Mouse (Mus musculus): Measurements from ENCODE around the gene Bhlhe40. TPM values are rescaled to one million over a fixed set of nuclear protein-coding genes. Genes with fewer than 3 reads are reported as not detected.

Gene Bhlhe40
- polyA plus RNA-seq, 1 experiment from 2014 or later, result 25.1 TPM

DNA sequence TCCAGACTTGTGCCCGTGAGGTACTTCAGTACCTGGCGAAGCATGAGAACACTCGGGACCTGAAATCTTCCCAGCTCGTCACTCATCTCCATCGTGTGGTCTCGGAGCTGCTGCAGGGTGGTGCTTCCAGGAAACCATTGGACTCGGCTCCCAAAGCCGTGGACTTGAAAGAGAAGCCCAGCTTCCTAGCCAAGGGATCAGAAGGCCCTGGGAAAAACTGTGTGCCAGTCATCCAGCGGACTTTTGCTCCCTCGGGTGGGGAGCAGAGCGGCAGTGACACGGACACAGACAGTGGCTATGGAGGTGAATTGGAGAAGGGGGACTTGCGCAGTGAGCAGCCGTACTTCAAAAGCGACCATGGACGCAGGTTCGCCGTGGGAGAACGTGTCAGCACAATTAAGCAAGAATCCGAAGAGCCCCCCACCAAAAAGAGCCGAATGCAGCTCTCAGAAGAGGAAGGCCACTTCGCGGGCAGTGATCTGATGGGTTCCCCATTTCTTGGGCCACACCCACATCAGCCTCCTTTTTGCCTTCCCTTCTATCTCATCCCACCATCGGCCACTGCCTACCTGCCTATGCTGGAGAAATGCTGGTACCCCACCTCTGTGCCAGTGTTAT, 4.2 kb downstream of the Bhlhe40 start:
- H3K9ac ChIP-seq, result no peak overlapping the region; the same call in 1 of the 2 replicates
- H3K9me3 ChIP-seq (replicated peaks), result no peaks in the 10 kb centered on the region
- H3K4me1 ChIP-seq (replicated peaks), result peaks cover 60% of the 10 kb centered on the region
- WGBS, result 84% methylated on average over 24 of the region's 24 CpGs
- no peak overlapping the region for H3K4me3 ChIP-seq
- no peaks in the 10 kb centered on the region for H3K27me3 ChIP-seq
- no peak overlapping the region for H3K4me2 ChIP-seq
- no peak for ATAC-seq (replicated peaks; ENCODE audit: insufficient number of reproducible peaks, insufficient read depth, low FRiP score, low read depth)
- no peak overlapping the region for H3K27ac ChIP-seq
- H3K36me3 ChIP-seq, result peaks cover 20% of the 10 kb centered on the region

DNA sequence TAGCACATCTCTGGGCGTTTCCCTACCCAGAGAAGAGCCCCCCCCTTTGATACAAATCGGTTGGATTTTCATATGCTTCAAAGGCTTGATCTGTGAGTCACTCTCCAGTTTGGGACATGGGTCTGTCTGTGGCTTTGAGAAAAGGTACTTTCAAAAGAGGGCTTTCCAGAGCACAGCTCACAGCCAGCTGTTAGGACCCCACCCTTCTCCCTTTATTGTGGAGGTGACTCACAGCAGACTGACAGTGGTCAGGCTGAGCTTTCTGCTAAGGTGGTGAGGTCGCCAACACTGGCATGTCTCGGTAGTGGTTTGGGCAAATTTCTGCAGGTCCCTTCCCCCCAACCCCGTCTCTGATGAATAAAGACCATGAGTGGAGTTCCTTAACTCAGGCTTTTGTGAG, 5.2 kb downstream of the Bhlhe40 start:
- no peak for ATAC-seq (replicated peaks; ENCODE audit: insufficient number of reproducible peaks, insufficient read depth, low FRiP score, low read depth)
- no peaks in the 10 kb centered on the region for H3K27me3 ChIP-seq
- no peak overlapping the region for H3K4me2 ChIP-seq
- peaks cover 20% of the 10 kb centered on the region for H3K36me3 ChIP-seq
- H3K4me3 ChIP-seq, result no peak overlapping the region
- peaks cover 60% of the 10 kb centered on the region for H3K4me1 ChIP-seq (replicated peaks)
- H3K27ac ChIP-seq, result no peak overlapping the region
- H3K9ac ChIP-seq, result no peak overlapping the region
- WGBS, result 61% methylated on average over 5 of the region's 5 CpGs
- no peaks in the 10 kb centered on the region for H3K9me3 ChIP-seq (replicated peaks)

DNA sequence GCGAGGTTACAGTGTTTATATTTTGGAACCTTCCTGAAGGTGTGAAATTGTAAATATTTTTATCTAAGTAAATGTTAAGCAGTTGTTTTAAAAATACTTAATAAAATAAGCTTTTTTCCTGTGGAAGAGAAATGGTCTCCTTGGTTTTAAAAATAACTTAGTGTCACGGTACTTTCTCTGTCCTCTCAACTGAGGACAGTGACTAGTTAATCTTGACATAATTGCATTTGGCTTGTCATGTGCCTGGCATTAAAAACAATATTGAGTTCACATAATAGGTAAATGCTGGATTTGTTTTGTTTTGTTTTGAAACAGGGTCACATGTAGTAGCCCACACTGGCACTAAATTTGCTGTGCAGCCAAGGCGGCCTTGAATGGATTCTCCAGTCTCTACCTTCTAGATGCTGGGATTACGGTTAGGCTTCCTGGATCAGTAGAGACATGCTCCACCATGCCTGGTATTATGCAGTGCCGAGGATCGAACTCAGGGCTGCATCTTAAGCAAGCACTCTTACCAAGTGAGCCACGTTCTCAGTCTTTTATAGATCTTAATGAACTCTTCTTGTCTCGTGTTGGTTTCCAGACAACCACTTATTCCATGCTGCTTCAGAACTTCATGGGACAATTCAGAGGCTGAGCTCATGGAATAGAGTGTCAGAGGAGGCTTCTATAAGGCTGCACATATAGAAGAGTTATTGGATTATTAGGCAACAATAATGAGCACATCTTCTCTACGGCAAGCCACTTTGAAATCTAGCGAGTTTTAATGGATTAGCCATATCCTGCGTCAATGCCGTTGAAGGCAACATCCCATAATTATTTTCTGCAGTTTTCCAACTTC, 6.4 kb downstream of the Bhlhe40 start:
- 85% methylated on average over 12 of the region's 12 CpGs for WGBS
- no peak overlapping the region for H3K9ac ChIP-seq
- H3K36me3 ChIP-seq, result peaks cover 20% of the 10 kb centered on the region
- no peak overlapping the region for H3K4me2 ChIP-seq
- H3K27ac ChIP-seq, result 0 out of 2 replicates have a peak overlapping the region, but pooled peaks have one; percentile 91
- no peak overlapping the region for H3K4me3 ChIP-seq
- ATAC-seq (replicated peaks; ENCODE audit: insufficient number of reproducible peaks, insufficient read depth, low FRiP score, low read depth), result no peak
- H3K4me1 ChIP-seq (replicated peaks), result peaks cover 60% of the 10 kb centered on the region
- H3K27me3 ChIP-seq, result no peaks in the 10 kb centered on the region
- H3K9me3 ChIP-seq (replicated peaks), result no peaks in the 10 kb centered on the region

DNA sequence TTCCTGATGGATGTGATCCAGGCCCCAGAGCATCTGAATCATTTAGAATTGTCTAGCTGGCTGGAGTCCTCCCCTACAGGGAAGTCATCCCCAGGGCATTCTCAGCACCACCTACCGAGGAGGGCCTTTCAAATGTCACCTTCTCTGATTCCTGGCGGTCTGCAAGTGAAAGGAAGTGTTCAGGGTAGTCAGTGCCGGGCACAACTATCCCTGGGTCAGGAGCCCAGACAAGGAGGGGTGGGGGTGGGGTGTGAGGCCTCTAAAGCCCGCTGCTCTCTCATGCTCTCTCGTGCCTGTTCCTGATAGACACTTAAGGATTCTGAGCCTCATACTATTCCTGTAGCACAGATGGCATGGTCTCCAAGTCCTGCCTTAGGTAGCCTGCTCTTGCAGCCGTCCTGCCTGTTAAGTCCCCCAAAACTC, 7.2 kb downstream of the Bhlhe40 start:
- H3K27ac ChIP-seq, result peak overlapping the region; percentile 91
- H3K9me3 ChIP-seq (replicated peaks), result no peaks in the 10 kb centered on the region
- peaks cover 20% of the 10 kb centered on the region for H3K36me3 ChIP-seq
- H3K4me3 ChIP-seq, result no peak overlapping the region
- peaks cover 55% of the 10 kb centered on the region for H3K4me1 ChIP-seq (replicated peaks)
- peak; percentile 4; the same call in 1 of the 2 replicates for ATAC-seq (replicated peaks; ENCODE audit: insufficient number of reproducible peaks, insufficient read depth, low FRiP score, low read depth)
- peak overlapping the region; percentile 11; the same call in 1 of the 2 replicates for H3K9ac ChIP-seq
- no peaks in the 10 kb centered on the region for H3K27me3 ChIP-seq
- H3K4me2 ChIP-seq, result peak overlapping the region; percentile 63
- WGBS, result 15% methylated on average over 6 of the region's 6 CpGs

GRCm38 (mm10) chr6:108668321-108668786, 7.9 kb downstream of the Bhlhe40 start:
- H3K4me3 ChIP-seq, result peak overlapping the region; percentile 26
- 2% methylated on average over 30 of the region's 30 CpGs for WGBS
- H3K27ac ChIP-seq, result peak overlapping the region; percentile 91

DNA sequence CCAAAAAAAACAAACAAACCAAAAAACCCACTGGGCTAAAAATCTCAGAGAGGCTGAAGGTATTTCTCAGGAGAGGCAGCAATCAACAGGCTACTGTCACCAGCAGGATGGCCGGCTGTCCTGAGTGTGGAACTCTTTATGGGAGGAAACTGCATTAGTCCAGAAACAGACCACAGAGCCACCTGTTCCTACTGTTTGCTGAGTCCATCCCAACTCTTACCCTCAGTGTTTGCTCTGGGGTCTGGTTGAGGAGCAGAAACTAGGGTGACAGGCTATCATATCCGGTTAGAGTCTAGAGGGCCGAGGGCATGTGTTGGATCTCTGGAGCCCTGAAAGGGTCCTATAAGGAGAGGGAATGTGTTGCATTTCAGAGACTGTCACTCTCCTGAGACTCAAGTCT, 9.8 kb downstream of the Bhlhe40 start:
- WGBS, result 76% methylated on average over 3 of the region's 3 CpGs
- no peak overlapping the region for H3K4me2 ChIP-seq
- ATAC-seq (replicated peaks; ENCODE audit: insufficient number of reproducible peaks, insufficient read depth, low FRiP score, low read depth), result no peak

More at GRCm38 (mm10) chr6:108668321-108668786, 7.9 kb downstream of the Bhlhe40 start:
- Histone ChIP-seq H3K9ac (peak overlapping the region; percentile 11), H3K4me2 (peak overlapping the region; percentile 63), H3K4me1 (replicated peaks) (peaks cover 48% of the 10 kb centered on the region), H3K9me3 (replicated peaks) (no peaks in the 10 kb centered on the region), H3K27me3 (no peaks in the 10 kb centered on the region), H3K36me3 (peaks cover 20% of the 10 kb centered on the region)
- peak; percentile 87 for ATAC-seq (replicated peaks; ENCODE audit: insufficient number of reproducible peaks, insufficient read depth, low FRiP score, low read depth)

DNA sequence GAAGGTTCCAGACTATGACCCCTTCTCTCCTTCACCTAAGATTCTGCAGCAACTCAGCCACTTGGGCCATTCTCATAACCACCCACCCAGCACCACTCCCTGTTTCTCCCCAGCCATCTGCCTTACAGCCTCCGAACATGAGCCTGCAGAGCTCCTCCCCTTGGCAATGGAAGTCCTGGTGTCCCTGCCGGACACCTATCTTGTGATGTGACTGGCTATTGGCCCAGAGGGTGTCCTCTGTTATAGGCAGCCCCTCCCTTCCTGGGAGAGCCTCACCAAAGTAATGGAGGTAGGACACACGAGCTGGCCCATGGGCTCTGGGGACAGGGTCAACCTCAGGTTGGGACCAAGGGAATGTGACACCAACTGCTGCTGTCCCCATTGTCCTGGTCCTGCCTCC, 10.4 kb downstream of the Bhlhe40 start:
- peaks cover 27% of the 10 kb centered on the region for H3K4me1 ChIP-seq (replicated peaks)
- no peak overlapping the region for H3K27ac ChIP-seq
- WGBS, result 54% methylated on average over 3 of the region's 3 CpGs
- no peaks in the 10 kb centered on the region for H3K9me3 ChIP-seq (replicated peaks)
- peaks cover 4% of the 10 kb centered on the region for H3K36me3 ChIP-seq
- no peaks in the 10 kb centered on the region for H3K27me3 ChIP-seq
- H3K4me2 ChIP-seq, result no peak overlapping the region
- no peak overlapping the region for H3K4me3 ChIP-seq
- no peak for ATAC-seq (replicated peaks; ENCODE audit: insufficient number of reproducible peaks, insufficient read depth, low FRiP score, low read depth)
- no peak overlapping the region for H3K9ac ChIP-seq

More for the DNA sequence above, 9.8 kb downstream of the Bhlhe40 start:
- Histone ChIP-seq H3K9ac (no peak overlapping the region), H3K4me3 (no peak overlapping the region), H3K36me3 (peaks cover 10% of the 10 kb centered on the region), H3K27ac (no peak overlapping the region), H3K27me3 (no peaks in the 10 kb centered on the region), H3K9me3 (replicated peaks) (no peaks in the 10 kb centered on the region), H3K4me1 (replicated peaks) (peaks cover 32% of the 10 kb centered on the region)

DNA sequence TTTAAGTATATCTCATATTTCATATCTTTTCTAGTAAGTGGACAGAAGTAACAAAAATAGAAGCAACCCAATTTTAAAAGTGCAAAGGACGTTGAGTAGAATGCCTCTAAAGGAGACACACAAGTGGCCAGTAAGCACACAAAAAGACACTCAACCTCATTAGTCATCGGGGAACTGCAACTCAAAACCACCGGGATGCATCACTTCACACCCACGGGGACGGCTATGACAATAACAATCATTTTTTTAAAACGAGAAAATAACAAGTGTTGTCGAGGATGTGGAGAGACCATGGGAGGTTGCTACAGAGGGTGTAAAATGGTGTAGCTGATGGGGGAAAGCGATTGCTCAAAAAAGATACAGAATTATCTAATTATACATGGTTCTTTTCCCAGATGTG, 11.7 kb downstream of the Bhlhe40 start:
- H3K4me1 ChIP-seq (replicated peaks), result peaks cover 19% of the 10 kb centered on the region
- ATAC-seq (replicated peaks; ENCODE audit: insufficient number of reproducible peaks, insufficient read depth, low FRiP score, low read depth), result no peak
- no peak overlapping the region for H3K9ac ChIP-seq
- no peak overlapping the region for H3K4me3 ChIP-seq
- 57% methylated on average over 8 of the region's 8 CpGs for WGBS
- H3K4me2 ChIP-seq, result no peak overlapping the region
- no peak overlapping the region for H3K27ac ChIP-seq
- no peaks in the 10 kb centered on the region for H3K27me3 ChIP-seq
- H3K9me3 ChIP-seq (replicated peaks), result no peaks in the 10 kb centered on the region
- H3K36me3 ChIP-seq, result no peaks in the 10 kb centered on the region

GRCm38 (mm10) chr6:108674221-108674620, 13.8 kb downstream of the Bhlhe40 start:
- H3K27ac ChIP-seq, result no peak overlapping the region
- H3K4me2 ChIP-seq, result no peak overlapping the region
- H3K4me3 ChIP-seq, result no peak overlapping the region
- H3K4me1 ChIP-seq (replicated peaks), result no peaks in the 10 kb centered on the region
- no peaks in the 10 kb centered on the region for H3K27me3 ChIP-seq
- 88% methylated on average over 2 of the region's 2 CpGs for WGBS
- ATAC-seq (replicated peaks; ENCODE audit: insufficient number of reproducible peaks, insufficient read depth, low FRiP score, low read depth), result no peak
- no peaks in the 10 kb centered on the region for H3K36me3 ChIP-seq
- H3K9ac ChIP-seq, result no peak overlapping the region
- no peaks in the 10 kb centered on the region for H3K9me3 ChIP-seq (replicated peaks)

GRCm38 (mm10) chr6:108676783-108677340, 16.4 kb downstream of the Bhlhe40 start:
- no peak for ATAC-seq (replicated peaks; ENCODE audit: insufficient number of reproducible peaks, insufficient read depth, low FRiP score, low read depth)
- no peak overlapping the region for H3K9ac ChIP-seq
- WGBS, result 77% methylated on average over 9 of the region's 9 CpGs
- H3K27ac ChIP-seq, result no peak overlapping the region
- H3K9me3 ChIP-seq (replicated peaks), result no peaks in the 10 kb centered on the region
- H3K27me3 ChIP-seq, result no peaks in the 10 kb centered on the region
- H3K4me2 ChIP-seq, result no peak overlapping the region
- no peak overlapping the region for H3K4me3 ChIP-seq
- H3K36me3 ChIP-seq, result no peaks in the 10 kb centered on the region
- H3K4me1 ChIP-seq (replicated peaks), result no peaks in the 10 kb centered on the region

- WGBS, result 77% methylated on average over 4 of the region's 4 CpGs
Measured at GRCm38 (mm10) chr6:108677697-108678096, 17.3 kb downstream of the Bhlhe40 start.

More at GRCm38 (mm10) chr6:108677697-108678096, 17.3 kb downstream of the Bhlhe40 start:
- H3K9me3 ChIP-seq (replicated peaks), result no peaks in the 10 kb centered on the region
- H3K27me3 ChIP-seq, result no peaks in the 10 kb centered on the region
- no peak for ATAC-seq (replicated peaks; ENCODE audit: insufficient number of reproducible peaks, insufficient read depth, low FRiP score, low read depth)
- no peak overlapping the region for H3K9ac ChIP-seq
- no peak overlapping the region for H3K4me3 ChIP-seq
- H3K36me3 ChIP-seq, result no peaks in the 10 kb centered on the region
- no peak overlapping the region for H3K27ac ChIP-seq
- no peak overlapping the region for H3K4me2 ChIP-seq
- no peaks in the 10 kb centered on the region for H3K4me1 ChIP-seq (replicated peaks)

Data from heart, embryonic 15.5 days (tissue).